Mouse (Mus musculus) megakaryocyte, adult 5-6 weeks (primary cell): ENCODE measurements at regions not wholly inside any gene's neighbourhood (a gene's known extent, or its start where the extent isn't known, plus 50 kb on each side); places are given as distances from the start of the nearest gene placed in this dataset.

ENCODE experiments used
- ATAC-seq: 2 replicates; pipeline ENCODE4 v1.8.0; 2016; ENCODE audit warnings: mild to moderate bottlenecking, inconsistent platforms; ENCODE audit not compliant: poor library complexity, severe bottlenecking

DNA sequence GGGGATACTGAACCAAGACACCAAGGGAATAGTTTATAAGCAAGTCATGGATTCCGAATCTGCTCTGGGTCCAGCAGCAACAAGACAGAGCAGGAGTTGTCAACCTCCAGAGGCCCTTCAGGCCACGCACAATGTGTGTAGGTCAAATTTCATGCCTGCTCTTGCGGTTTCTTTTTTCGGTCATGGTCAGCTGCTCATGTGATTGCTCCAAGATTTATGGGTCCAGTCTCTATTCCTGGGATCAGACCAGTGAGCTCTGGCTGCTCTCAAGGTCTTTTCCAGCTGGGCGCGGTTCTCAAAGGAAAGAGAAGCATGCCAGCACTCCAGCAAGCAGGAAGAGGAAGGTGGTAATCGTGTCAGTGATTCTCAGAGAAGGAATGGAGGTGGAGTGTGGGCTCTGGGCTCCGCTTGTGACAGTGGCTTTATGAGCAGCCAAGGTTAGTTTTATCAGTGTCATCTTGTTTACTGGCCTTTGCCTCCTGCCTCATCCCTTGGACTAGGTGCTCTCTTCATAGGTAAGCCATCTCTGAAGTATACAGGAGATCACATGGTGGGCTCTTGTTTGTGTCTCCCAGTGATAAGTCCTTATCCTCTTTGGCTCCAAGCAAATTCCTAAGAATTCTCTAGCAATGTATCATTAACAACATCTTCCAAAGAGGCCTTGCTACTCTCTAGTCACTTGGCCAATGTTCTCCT is 148.5 kb upstream of the Maf start:
- no peak for ATAC-seq

DNA sequence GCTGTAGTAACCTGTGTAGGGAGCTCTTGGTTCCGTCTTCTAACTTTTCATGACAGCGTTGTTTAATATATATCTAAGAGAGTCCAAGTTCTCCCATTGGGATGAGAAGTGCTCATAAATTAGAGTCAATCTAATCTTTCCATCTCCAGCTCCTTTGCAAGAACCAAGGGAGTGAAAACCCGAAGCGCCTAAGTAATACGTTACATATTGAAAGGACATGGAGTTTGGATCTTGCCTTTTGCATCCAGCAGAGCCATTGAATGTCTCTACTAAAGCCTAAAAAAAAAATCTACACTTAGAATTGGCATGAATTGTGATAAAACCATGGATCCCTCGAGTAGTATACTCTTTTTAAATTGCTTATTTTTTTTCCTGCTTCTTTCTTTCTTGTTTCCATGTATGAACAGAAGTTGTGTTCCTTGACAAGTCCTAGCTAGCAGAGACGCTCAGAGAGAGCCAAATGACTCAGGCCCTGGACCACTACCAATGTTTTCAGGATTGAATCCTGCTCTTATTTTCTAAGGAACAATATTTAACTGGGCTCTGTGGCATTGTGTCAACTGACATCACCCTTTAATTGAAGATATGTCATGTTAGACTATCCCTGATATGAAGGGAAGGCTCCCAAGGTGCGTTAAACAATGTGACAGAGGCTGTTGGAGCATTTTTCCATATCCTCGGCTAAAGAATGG is 146.8 kb upstream of the Maf start:
- no peak for ATAC-seq

DNA sequence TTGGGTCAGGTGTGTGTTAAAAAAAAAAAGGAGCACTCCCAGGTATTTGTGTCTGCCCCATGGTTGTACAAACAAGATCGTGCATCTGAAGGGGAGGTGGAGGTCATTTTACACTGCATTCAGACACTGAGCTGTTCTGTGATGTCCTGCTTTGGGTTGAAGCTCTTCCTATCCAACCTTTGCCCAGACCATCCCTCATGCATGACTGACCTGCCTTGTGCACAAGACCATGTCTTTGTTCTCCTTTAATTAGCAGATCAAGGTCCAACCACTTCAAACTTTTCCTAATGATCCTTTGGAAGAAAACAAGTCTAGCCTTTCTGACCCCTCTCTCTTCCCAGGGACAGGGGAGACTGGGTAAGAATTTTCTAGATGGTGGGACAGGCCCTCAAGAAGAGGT is 143.0 kb upstream of the Maf start:
- no peak for ATAC-seq

DNA sequence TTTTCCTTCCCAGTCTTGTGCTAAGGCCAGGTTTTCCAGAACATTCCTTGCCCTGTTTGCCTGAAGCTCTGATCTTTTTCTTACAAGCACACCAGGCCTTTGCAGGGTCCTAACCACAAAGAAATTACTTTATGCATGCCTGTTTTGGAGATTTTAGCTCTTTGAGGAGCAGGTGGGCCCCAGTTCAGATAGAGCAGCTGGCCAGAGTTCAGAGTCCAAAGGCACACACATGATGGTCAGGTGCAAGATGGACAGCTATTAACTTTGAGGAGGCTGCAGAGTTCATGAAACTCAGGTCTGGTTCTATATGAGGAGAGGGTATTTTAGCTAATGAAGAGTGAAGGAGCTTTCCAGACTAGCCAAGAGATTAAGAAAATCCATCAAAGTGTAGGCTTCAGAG is 125.8 kb upstream of the Maf start:
- ATAC-seq: no peak

DNA sequence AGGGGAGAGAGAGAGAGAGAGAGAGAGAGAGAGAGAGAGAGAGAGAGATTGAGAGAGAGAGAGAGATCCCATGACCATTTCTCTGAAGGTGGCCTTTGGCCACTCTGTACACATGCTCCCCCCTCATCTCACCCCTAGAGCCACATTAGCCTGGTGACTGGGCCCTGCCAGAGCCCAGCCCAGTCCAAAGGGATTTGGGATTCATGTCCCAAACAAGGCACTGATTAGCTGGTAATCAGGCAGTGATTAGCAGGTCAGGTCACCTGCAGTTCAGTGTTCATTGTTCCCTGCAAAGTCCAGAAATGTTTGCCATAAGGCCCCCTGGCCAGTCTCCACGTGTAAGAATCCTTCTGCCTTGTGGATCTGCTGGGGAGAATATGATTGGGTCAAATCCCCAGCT is 124.1 kb upstream of the Maf start:
- ATAC-seq: no peak

DNA sequence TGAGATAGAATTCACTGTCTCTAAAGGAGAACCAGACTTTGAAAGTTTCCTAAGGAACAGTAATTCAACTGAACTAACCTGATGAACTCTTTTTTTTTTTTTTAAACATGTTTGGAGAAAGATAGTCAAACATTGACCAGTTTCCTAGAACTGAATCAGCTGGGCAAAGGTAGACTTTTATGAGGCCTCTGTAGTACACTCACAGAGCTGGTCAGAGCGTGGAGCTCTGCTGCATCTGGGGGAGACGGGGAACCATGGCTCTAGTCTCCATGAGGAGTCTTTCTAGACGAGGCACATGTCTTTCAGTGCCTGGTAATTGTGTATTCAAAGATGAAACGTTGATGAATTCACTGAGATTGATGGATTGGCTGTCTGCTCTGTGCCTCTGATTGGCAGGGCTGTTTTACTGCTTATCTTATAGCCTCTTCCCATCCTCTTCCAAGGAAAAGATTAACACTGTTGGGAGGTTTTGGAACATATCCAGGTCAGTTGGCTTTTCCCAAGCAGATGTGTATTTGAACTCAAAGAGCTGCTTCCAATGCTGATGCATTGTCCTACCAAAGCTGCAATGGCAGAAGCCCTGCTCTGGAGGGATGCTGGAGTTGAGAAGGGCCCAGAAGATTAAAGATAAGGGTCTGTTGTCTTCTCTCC is 122.5 kb upstream of the Maf start:
- ATAC-seq: no peak

DNA sequence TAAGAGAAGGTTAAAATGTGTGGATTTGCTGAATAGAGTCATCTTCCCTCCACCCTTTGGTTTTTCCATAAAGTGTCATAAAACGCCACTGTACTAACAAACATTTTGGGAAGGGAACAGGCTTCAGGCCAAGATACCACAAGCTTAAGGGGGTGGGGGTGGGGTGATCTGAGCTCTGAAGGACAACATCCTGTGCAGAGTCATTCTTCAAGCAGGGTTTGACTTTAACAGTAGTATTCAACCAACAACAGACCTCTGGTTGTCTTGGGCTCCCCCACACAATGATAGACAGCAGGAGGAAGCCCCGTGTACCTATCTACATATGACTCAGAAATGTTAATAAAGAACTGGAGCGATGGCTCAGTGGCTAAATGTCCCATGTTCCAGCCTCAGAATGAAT is 118.9 kb upstream of the Maf start:
- no peak for ATAC-seq

DNA sequence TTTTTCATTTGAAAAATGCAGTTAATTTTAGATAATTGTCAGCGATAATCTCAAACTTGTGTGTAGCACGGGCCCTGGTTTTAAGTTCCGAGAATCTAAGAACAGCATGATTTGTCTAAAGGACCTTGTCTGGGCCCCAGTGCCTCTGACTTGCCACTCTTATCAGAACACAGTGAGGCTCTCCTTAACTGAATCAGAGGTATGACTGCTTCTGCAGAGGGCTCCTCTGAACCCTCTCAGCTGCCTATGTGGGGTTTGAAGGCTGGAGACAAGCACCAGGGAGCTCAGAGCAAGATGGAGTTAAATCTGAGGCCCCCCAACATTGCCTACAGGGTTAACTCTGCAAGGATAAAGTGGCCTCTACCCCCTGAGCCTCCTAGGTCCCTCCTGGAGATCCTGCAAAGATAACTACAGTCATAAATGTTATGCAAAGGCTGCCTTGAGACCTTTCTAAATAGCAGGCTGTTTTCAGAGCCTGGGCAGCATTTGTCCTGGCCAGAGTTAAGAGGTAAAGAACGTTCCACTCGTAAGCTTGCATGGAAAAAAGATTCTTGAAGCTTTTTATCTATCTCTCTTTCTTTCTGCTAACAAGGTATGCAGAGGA is 118.4 kb upstream of the Maf start:
- ATAC-seq: no peak

DNA sequence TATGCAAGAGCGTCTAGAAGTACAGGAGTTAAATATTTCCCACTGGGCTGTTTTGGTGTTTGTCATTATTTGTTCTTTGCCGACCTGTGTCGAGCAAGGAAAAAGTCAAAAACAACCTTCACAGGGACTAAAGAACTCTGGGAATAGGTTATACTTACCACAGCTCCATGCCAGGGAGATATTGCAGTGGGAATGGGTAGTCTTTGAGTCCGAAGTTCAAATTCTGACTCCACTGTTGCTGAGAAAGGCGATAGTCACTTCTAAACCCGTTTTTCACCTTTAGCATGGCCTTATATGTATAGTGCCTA is 116.8 kb upstream of the Maf start:
- no peak for ATAC-seq

DNA sequence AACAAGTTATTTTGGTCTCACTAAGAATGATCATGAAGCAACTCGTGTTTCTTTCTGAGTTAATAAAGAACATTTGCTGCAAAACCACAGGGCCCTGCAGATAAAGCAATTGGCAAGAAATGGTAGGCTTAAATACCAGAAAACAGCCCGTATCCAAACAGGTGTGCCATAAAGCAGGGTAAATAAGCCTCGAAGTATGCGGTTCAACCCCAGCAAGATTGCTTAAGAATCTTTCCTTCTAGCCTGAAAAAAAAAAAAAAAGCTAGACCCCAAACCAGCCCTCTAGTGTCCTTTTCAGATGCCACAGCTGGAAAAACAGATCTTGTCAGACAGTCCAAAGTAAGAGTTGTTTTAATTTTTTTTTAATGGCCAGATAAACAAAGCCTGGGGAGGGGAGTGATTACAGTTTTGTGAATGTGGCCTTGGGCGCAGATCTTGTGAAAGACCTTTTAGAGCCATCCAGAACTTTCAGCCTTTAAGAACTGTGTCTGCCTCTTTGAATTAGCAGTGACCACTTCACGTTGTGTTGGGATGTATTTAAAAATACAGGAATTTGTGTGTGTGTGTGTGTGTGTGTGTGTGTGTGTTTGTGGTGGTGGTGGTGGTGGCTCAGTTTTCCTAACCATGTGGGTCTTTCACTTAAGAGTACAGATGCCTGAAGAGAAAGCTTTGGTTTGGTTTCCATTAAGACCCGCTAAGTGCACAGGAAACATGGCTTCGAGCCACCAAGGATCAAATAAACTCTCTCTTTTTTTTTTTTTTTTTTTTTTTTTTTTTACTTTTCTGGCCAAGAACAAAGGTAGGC is 116.3 kb upstream of the Maf start:
- no peak for ATAC-seq

DNA sequence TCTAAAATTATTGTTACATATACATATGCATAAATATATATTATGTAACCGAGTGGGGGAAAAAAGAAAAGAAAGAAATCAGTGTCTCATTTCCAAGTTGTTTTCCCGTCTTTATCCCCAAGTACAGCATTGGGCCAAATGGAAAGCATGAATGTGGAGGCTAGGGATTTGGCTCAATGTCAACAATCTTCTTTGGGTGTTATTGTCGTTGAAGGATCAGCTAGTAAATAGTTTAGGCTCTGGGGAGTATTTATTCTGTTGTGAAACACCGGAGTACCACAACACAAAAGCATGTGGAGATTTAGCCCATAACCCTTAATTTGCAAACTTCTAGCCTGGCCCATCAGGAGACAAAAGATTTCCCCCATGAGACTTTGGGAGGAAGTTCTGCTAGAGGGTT is 105.8 kb upstream of the Maf start:
- ATAC-seq: no peak

DNA sequence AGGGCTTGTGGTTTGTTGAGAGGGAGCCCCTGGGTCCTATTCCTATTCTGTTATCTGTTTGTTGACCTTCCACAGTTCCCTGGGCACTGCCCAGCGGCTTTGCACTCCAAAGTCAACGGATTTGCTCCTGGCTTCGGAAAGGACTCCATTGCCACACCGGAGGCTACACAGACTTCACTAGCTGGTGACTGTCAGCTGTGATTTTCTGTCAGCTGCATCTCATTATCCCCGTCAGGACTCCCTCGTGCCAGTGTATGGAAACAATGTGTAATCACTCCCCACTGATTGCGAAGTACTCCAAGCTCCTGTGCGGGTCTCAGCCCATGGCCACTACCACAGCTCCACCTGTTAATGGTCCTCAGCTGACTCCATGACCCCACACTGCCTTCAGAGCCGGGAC is 99.0 kb upstream of the Maf start:
- no peak for ATAC-seq

DNA sequence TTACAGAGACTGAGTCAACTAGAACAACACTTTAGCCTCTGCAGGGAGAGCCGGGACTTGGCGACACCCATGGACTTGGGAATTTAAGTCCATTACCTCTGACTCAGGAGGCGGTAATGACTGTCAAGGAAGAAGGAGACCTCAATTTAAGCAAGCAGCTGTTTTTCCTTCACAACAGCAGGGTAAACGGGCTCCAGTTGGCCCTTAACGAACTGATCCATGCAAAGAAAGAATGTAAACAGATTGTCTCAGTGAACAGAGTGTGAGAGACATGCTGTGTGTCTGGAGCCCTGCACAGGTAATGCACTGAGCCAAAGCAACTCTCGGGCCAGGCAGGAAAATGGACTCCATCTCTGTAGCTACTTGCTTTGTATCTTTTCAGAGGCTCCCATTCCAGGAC is 98.5 kb upstream of the Maf start:
- no peak for ATAC-seq

DNA sequence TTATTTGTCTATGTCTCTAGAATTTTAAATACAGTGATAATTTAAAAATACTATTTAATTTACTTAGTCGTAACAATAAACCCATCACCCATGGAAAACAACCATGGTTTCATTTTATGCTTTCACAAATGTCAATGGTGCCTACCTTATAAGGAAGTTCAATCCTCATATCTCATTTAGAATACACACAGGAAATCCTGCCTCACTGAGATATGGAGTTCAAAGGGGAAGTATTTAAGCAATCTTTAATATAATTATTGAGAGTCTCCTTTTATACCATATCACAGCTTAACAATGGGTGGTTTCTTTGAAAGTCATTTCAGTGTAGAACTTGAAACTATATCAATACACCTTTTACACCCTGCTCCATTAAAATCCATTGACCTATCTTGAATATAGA is 86.0 kb upstream of the Maf start:
- ATAC-seq: 0 out of 2 replicates have a peak, but pooled peaks have one; percentile 27

DNA sequence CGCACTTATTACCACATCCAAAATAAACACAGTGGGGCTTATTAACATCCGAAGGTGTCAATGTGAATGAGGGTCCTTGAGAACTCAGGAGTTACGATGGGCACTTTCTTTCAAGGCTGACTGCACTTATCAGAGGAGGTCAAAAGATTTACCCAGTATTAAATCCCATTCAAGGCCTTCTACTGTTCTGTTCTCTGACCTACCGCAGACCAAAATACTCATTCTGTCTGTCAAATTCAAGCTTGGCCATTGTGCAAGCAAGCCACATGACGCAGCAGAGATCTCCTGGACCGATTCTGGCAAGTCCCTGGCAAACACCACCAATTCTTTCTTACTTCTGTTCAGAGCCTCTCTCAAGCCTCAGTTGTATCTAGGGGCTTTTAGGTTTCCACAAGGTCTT is 80.8 kb upstream of the Maf start:
- ATAC-seq: peak; percentile 49

DNA sequence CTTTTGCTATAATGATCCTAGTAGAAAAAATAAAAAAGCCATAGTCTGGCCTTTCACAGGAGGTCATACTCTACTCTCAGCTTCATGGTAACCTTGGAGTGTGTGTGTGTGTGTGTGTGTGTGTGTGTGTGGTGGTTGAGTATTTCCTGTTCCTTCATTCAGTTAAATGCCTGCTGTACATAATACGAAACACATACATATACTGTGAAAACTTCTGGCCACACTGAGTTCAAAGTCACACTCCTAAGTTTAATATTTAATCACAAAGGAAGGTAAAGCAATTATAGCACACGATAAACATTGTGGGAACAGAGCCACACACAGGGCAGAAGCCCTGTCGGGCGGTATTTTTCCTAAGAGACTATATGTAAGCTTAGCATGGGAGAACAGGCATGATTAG is 78.6 kb upstream of the Maf start:
- no peak for ATAC-seq

DNA sequence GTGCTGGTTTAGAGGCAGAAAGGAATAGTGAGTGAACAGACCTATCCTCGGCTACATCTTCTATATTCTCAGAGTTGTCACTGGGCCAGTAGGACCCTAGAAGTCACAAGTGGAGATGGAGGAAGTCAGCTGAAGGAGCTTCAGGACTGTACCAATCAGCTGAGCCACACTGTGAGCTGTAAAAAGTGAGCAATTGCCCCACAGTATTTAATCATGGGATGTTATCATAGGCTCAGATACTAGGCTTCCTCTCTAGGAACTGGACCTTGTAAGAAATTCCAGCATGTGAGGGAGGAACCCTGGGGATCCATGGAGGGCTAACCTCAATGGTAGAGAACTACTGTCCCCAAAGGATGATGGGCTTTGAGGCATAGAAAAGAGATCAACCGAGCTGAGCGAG is 78.2 kb upstream of the Maf start:
- ATAC-seq: no peak

DNA sequence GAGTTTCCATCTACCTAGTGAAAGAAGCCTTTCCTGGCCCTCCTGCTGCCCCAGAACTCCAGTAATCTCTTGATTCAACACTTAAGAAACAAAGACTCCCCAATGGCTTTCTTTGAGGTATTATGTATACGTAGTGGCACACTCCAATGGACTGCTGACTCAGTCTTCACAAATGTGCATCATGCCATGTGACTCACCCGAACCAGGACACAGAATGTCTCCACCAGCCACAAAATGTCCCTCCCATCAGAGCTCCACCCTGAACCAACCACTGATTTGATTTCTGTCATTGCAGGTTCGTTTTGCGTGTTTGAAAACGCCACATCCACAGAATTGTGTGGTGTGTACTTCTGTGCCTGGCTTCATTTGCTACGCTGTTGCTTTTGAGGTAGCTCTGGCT is 75.8 kb upstream of the Maf start:
- ATAC-seq: no peak

DNA sequence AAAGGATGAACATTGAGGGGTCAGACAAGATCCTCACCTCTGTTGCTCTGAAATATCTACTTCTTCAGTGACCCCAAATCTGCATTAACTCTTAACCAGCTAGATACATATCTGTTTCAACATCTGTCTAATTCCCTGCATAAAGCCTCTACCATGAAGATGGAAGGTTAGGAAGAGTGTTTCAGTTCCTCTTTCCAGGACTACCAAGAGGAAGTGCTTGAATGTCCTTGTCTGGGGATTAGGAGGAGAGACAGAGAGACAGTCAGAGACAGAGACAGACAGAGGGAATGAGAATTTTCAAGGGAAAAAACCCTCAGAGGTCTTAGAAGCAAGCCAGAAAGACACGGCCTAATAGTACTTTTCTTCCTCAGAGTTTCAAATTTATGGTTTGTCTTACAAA is 70.8 kb upstream of the Maf start:
- ATAC-seq: peak; percentile 68

DNA sequence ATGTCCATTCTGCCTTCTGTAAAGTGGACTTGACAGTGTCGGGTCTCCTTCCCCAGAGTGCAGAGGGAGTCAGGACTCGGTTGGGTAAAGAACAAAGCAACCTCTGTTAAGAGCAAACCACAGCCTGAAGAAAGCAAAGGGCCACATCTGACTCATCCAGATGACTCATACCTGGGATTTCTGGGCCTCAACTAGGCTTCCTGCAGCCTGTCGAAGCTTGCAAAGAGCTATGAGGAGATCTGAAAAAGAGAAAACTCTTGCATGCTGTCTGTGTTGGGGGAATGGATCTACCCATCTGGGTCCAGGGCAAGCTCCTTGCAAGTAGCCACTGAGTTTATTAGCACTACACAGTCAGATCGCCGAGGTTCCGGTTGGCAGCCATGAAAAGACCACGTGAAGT is 63.5 kb upstream of the Maf start:
- no peak for ATAC-seq

DNA sequence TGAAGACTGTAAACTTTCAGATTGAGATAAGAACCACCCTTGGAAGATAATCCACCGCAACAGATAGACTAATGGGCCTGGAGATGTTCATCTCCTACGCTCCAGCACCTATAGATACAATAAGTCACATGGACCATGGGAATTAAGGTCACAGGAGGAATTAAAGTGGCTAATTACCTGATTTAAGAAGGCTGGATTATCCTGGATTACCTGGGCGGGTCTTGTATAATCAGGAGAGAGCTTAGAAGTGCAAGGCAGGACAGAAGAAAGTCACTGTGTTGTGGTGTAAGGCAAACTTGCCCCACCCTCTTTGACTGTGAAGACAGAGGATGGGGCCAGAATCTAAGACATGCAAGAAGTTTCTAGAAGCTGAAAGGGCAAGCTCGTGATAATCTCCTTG is 61.0 kb upstream of the Maf start:
- no peak for ATAC-seq
